Mouse (Mus musculus): ENCODE measurements at regions not wholly inside any gene's neighbourhood (a gene's known extent, or its start where the extent isn't known, plus 50 kb on each side); places are given as distances from the start of the nearest gene placed in this dataset.

DNA sequence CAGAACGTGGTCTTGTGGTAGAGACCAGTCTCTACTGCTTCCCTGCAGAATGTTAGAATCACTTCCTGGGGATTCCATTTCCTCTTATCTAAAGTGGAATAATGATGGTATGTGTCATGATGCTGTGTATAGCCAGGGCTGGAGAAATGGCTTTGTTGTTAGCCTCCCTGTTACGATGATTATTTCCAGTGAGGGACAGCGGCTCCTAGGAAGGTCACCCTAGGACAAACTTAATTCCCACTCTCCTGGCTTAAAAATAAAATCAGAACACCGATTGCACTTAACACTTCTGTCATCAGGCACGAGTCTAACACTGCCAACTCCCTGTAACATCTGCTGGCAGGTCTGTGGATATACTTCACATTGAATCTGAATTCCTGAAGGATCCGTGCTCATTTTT is 151.9 kb upstream of the Hs3st2 start:
- no peak overlapping the region for H3K4me2 ChIP-seq (replicated peaks; ENCODE audit: low read depth, low read length)
- WGBS, result 70% methylated on average over 6 of the region's 6 CpGs

DNA sequence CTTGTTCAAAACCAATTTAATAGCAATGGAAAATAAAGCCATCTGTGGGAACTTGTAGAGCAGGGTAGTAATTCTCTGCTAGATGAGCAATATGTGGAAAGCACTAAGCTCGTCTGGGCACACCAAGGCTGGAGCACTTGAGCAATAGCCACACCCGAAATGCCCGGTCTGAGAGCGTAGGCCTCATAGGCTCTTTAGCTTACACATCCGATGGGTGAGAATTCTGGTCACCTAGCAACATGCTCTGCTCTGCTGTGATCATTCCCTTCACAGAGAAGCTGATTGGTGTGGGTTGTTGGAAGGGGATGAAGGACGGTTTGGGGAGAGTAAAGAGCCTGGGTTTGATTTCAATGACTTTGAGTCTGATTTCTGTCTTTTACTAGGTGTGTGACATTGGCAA is 143.8 kb upstream of the Hs3st2 start:
- H3K36me3 ChIP-seq (ENCODE audit: insufficient read depth, low read length), result no peaks in the 10 kb centered on the region
- DNase-seq (ENCODE audit: low spot score) (no peak), ATAC-seq (no peak)
- no peak overlapping the region for H3K4me2 ChIP-seq (replicated peaks; ENCODE audit: low read depth, low read length)
- H3K27me3 ChIP-seq (replicated peaks; ENCODE audit: insufficient read depth, low read length), result no peaks in the 10 kb centered on the region
- 64% methylated on average over 6 of the region's 6 CpGs for WGBS
- H3K4me3 ChIP-seq (ENCODE audit: low read depth, low read length), result no peak overlapping the region
- H3K27ac ChIP-seq (ENCODE audit: low read length), result no peak overlapping the region
- H3K9me3 ChIP-seq (ENCODE audit: low read length), result no peaks in the 10 kb centered on the region
- no peak overlapping the region for H3K9ac ChIP-seq (replicated peaks; ENCODE audit: low read depth)
- no peaks in the 10 kb centered on the region for H3K4me1 ChIP-seq (ENCODE audit: insufficient read depth, low read depth, low read length)
- TF ChIP-seq CTCF (IDR thresholded peaks at IDR 0.05), result no peak
- no peak for TF ChIP-seq EP300 (IDR thresholded peaks at IDR 0.05)

More for the DNA sequence above, 151.9 kb upstream of the Hs3st2 start:
- Histone ChIP-seq H3K4me3 (ENCODE audit: low read depth, low read length) (no peak overlapping the region), H3K9ac (replicated peaks; ENCODE audit: low read depth) (no peak overlapping the region), H3K9me3 (ENCODE audit: low read length) (no peaks in the 10 kb centered on the region), H3K27me3 (replicated peaks; ENCODE audit: insufficient read depth, low read length) (no peaks in the 10 kb centered on the region), H3K36me3 (ENCODE audit: insufficient read depth, low read length) (no peaks in the 10 kb centered on the region), H3K4me1 (ENCODE audit: insufficient read depth, low read depth, low read length) (no peaks in the 10 kb centered on the region), H3K27ac (ENCODE audit: low read length) (no peak overlapping the region)
- TF ChIP-seq EP300 (IDR thresholded peaks at IDR 0.05), result no peak
- no peak for TF ChIP-seq CTCF (IDR thresholded peaks at IDR 0.05)
- ATAC-seq (no peak), DNase-seq (ENCODE audit: low spot score) (no peak)

DNA sequence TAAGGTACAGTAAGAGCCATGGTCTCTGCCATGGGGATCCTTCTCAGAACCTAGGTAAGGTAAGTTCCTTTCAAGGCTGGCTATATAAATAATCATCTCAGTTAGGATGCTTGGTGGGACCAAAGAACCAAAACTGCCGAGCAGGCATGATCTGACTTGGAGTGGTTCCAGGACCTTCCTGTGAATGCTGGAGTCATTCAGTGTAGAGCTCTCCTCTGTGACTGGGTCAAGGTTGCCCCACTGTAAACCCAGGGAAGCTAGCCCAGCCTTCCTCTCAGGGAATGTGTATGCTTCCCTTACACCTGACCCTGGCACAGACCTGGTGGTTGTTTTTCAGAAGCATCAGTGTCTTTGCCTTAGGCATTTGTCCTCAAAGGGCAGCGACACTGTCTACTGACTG is 134.2 kb upstream of the Hs3st2 start:
- Histone ChIP-seq H3K9ac (replicated peaks; ENCODE audit: low read depth) (no peak overlapping the region), H3K4me3 (ENCODE audit: low read depth, low read length) (no peak overlapping the region), H3K36me3 (ENCODE audit: insufficient read depth, low read length) (no peaks in the 10 kb centered on the region), H3K4me1 (ENCODE audit: insufficient read depth, low read depth, low read length) (no peaks in the 10 kb centered on the region), H3K9me3 (ENCODE audit: low read length) (no peaks in the 10 kb centered on the region), H3K27me3 (replicated peaks; ENCODE audit: insufficient read depth, low read length) (no peaks in the 10 kb centered on the region), H3K27ac (ENCODE audit: low read length) (no peak overlapping the region), H3K4me2 (replicated peaks; ENCODE audit: low read depth, low read length) (no peak overlapping the region)
- no peak for ATAC-seq
- WGBS, result 56% methylated on average over 2 of the region's 2 CpGs
- no peak for DNase-seq (ENCODE audit: low spot score)
- TF ChIP-seq EP300 (IDR thresholded peaks at IDR 0.05) (no peak), CTCF (IDR thresholded peaks at IDR 0.05) (no peak)

DNA sequence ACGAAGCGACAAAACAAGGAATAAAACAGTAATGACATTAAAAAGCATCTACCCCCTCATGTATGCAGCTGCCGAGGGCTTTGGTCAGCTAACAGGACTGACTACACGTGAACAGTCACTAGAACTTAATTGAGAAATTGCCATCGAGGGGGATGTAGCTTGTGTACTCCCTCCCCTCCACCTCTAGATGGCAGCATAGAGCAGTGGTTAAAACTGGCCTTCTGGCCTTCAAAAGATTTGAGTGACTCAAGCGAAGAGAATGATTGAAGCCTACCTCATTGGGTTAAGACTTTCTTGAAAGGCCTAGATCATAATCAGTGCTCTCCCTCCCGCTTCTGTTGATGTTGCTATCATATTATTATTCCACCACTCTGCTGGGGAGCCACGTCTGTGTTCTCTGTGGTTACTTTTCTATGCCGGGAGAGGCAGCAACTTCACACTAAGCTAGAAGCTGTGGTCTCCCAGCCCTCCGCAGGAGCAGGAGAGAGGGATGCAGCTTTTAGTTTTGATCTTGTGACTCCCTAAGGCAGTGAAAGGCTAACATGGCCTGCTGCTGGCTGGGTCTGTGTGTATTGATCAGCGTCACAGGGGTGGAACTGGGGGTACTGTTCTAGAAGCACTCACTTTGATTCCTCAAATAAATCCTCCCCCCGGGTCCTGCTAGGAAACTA is 132.7 kb upstream of the Hs3st2 start:
- DNase-seq (ENCODE audit: low spot score) (peak; percentile 62), ATAC-seq (no peak)
- no peaks in the 10 kb centered on the region for H3K36me3 ChIP-seq (ENCODE audit: insufficient read depth, low read length)
- H3K27me3 ChIP-seq (replicated peaks; ENCODE audit: insufficient read depth, low read length), result no peaks in the 10 kb centered on the region
- TF ChIP-seq EP300 (IDR thresholded peaks at IDR 0.05), result no peak
- peak; percentile 79 for TF ChIP-seq CTCF (IDR thresholded peaks at IDR 0.05)
- 46% methylated on average over 12 of the region's 12 CpGs for WGBS
- H3K9ac ChIP-seq (replicated peaks; ENCODE audit: low read depth), result no peak overlapping the region
- H3K4me3 ChIP-seq (ENCODE audit: low read depth, low read length), result no peak overlapping the region
- no peak overlapping the region for H3K27ac ChIP-seq (ENCODE audit: low read length)
- no peaks in the 10 kb centered on the region for H3K4me1 ChIP-seq (ENCODE audit: insufficient read depth, low read depth, low read length)
- H3K9me3 ChIP-seq (ENCODE audit: low read length), result no peaks in the 10 kb centered on the region
- no peak overlapping the region for H3K4me2 ChIP-seq (replicated peaks; ENCODE audit: low read depth, low read length)

DNA sequence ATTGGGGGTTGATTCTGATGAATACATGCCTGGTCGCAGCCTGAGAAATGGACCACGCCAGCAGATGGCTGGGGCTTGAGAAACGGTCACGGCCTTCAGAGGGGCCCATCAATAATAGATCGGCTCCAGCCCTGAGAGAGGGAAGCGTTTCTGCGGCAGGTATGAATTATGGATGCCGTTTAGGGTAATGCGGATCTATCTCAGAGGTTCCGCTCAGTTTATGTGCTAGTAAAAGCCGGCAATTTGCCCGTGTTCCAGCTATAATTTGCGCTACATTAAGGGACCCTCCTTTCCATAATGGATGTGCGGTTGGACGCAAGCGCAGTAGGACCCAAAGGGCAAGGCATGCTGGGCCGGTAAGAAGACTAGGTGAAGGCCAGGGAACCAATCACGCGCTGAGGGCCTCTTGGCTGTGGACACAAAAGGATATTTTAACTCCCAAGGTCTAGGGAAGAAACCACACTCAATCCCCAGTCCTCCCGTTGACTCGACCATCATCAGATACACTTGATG is 132.1 kb upstream of the Hs3st2 start:
- H3K27me3 ChIP-seq (replicated peaks; ENCODE audit: insufficient read depth, low read length), result no peaks in the 10 kb centered on the region
- H3K9me3 ChIP-seq (ENCODE audit: low read length), result no peaks in the 10 kb centered on the region

DNA sequence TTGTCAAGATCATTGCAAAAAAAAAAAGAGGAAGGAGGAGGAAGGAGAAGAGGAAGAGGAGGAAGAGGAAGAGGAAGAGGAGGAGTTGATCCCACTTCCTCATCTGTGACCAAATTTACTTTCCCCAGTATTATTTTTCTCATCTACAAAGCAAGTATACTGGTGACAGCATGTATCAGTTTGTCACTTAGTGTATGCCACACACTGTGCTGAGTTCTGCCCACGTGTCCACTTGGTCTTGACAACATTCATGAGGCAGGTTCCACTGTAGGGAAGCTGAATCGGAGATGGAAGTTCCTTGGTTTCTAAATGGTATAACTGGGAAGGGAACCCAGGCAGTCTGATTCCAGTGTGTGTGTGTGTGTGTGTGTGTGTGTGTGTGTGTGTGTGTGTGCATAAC is 122.3 kb upstream of the Hs3st2 start:
- DNase-seq (ENCODE audit: low spot score), result no peak
- no peak for TF ChIP-seq EP300 (IDR thresholded peaks at IDR 0.05)
- TF ChIP-seq CTCF (IDR thresholded peaks at IDR 0.05), result no peak
- no peaks in the 10 kb centered on the region for H3K9me3 ChIP-seq (ENCODE audit: low read length)
- no peaks in the 10 kb centered on the region for H3K4me1 ChIP-seq (ENCODE audit: insufficient read depth, low read depth, low read length)
- H3K27ac ChIP-seq (ENCODE audit: low read length), result no peak overlapping the region
- no peak overlapping the region for H3K9ac ChIP-seq (replicated peaks; ENCODE audit: low read depth)
- H3K27me3 ChIP-seq (replicated peaks; ENCODE audit: insufficient read depth, low read length), result no peaks in the 10 kb centered on the region
- H3K4me3 ChIP-seq (ENCODE audit: low read depth, low read length), result no peak overlapping the region
- no peaks in the 10 kb centered on the region for H3K36me3 ChIP-seq (ENCODE audit: insufficient read depth, low read length)
- WGBS, result 73% methylated on average over 2 of the region's 2 CpGs
- no peak for ATAC-seq
- H3K4me2 ChIP-seq (replicated peaks; ENCODE audit: low read depth, low read length), result no peak overlapping the region

More for the DNA sequence above, 132.1 kb upstream of the Hs3st2 start:
- no peak for TF ChIP-seq EP300 (IDR thresholded peaks at IDR 0.05)
- no peak for TF ChIP-seq CTCF (IDR thresholded peaks at IDR 0.05)
- 89% methylated on average over 21 of the region's 21 CpGs for WGBS
- no peak overlapping the region for H3K27ac ChIP-seq (ENCODE audit: low read length)
- ATAC-seq, result no peak
- no peak for DNase-seq (ENCODE audit: low spot score)
- H3K36me3 ChIP-seq (ENCODE audit: insufficient read depth, low read length), result no peaks in the 10 kb centered on the region
- no peak overlapping the region for H3K9ac ChIP-seq (replicated peaks; ENCODE audit: low read depth)
- H3K4me1 ChIP-seq (ENCODE audit: insufficient read depth, low read depth, low read length), result no peaks in the 10 kb centered on the region
- H3K4me2 ChIP-seq (replicated peaks; ENCODE audit: low read depth, low read length), result no peak overlapping the region
- H3K4me3 ChIP-seq (ENCODE audit: low read depth, low read length), result no peak overlapping the region

Measured in lung, postnatal 0 days (tissue).